Mouse (Mus musculus) spleen, postnatal 4 days (tissue): Measurements from ENCODE around the gene Vstm2a.

Source experiments
- DNase-seq, 2 experiments: peaks; one replicate each; pipeline ENCODE4 v3.0.0; 2022; ENCODE audit warnings: low spot score in 2 of 2

Vstm2a gene

GRCm38 (mm10) chr11:16439548-16440251 lies 182.2 kb downstream of the Vstm2a start:
- DNase-seq, result no peak
